Mouse (Mus musculus): ENCODE measurements around the gene Kri1.
A peak's percentile ranks its signal among the peaks of the same experiment; 100 is the strongest.
"Not testable (repeated sequence)": the region's sequence is repeated elsewhere in the genome, so short reads cannot be mapped to it uniquely, and the experiment has no call there.

Kri1 gene

GRCm38 (mm10) chr9:21314367-21315140 is 26.8 kb upstream of the Kri1 start:
- no peak for DNase-seq

DNA sequence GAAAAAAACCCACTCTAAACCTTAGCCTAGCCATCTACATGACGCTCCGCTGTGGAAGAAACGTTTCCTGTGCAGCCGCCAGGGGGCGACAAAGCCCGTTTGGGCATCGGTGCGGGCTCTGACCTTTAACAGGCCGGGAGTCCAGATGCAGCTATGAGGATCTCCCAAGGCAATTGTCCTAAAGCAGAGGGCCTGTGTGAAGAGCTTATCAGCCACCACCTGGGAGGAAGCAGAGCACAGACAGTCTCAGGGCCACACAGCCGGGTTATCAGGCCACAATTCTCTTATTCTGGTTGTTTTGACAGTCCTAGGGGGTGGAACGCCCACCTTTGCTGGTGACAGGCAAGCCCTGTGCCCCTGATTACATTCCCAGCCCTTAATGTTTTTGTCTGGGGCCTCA is 25.6 kb upstream of the Kri1 start:
- DNase-seq = peak; percentile 93 to 94

- peak; percentile 66 to 76 for DNase-seq
Observed at GRCm38 (mm10) chr9:21312134-21312533, 24.4 kb upstream of the Kri1 start, which contains the start of gene Ap1m2. Gene Ap1m2, minus strand, starts transcription at chr9:21312337.

DNA sequence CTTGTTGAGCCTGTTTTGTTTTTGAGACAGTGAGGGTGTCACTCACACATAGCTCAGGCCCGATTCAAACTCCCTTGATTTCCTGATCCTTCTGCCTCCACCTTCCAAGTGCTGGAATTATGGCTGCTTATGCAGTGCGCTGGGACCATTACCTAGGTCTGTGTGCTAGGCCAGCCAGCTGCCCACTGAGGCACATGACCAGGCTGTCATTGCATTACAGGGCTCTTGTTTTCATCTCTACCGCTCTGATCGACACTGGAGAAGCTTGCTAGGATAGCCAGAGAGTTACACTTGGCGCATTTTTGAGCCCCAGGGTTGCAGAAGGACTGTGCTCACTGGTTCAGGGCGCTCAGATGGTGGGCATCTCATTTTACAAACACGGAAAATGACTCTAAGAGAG is 23.9 kb upstream of the Kri1 start:
- DNase-seq = no peak

DNA sequence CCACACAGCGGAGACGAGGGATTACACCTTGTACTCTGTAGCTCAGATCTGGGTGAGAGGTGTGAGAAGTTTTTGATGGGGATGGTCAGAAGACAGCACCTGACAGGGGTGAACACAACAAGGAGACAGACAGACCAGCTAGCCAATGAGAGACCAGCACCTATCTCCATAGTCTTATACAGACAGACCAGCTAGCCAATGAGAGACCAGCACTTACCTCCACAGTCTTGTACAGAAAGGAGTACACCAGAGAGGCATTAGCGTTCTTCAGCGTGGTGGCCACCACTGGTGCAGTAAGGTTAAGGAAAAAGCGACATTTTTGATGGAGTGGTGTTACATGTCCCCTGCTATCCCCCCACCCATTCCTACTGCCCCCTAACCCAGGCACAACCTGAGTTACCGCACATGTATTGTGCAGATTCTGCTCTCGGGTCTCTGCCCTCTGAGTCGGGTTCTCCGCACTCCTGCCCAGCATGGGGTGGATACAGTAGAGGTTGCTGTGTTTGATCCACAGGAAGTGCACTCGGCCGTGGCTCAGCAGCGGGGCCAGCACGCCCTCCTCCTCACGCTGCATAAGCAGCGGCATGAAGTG is 21.5 kb upstream of the Kri1 start:
- peak in 1 of 2 experiments; percentile 60 for DNase-seq

DNA sequence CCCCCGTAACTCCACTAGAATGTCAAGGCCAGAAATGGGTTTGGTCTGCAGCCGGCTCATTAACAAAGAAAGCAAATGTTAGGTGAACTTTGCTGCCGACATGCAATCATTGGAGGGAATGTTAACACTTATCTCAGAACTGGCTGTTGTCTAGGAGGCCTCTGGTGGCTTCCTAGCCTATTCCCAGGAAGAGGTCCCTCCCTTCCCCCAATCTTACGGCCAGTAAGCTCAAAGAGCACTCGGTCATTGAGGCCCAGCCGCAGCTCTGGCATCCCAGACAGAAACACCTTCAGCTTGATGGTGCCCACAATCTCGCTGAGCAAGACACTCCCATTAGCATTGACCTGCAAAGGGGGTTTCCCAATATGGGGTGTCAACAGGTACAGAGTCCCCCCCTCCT is 17.3 kb upstream of the Kri1 start:
- no peak for DNase-seq

- no peak for DNase-seq
Observed at GRCm38 (mm10) chr9:21299014-21299413, 11.2 kb upstream of the Kri1 start.

GRCm38 (mm10) chr9:21292271-21292670 is 4.5 kb upstream of the Kri1 start:
- no peak for DNase-seq

GRCm38 (mm10) chr9:21291868-21292267 is 4.1 kb upstream of the Kri1 start:
- not testable (repeated sequence) for DNase-seq

- peak; percentile 100 for DNase-seq
Observed at GRCm38 (mm10) chr9:21291022-21291787, 3.4 kb upstream of the Kri1 start, which contains the start of gene Cdkn2d. Gene Cdkn2d, minus strand, starts transcription at chr9:21291407.

GRCm38 (mm10) chr9:21290589-21290988 is 2.8 kb upstream of the Kri1 start:
- DNase-seq = no peak

- no peak for DNase-seq
Observed at GRCm38 (mm10) chr9:21289337-21289671, 1.5 kb upstream of the Kri1 start.

GRCm38 (mm10) chr9:21288404-21289336 is 901 bp upstream of the Kri1 start:
- peak in 1 of 2 experiments; percentile 42 for DNase-seq

GRCm38 (mm10) chr9:21286753-21287152 is 1.0 kb downstream of the Kri1 start:
- no peak for DNase-seq

DNA sequence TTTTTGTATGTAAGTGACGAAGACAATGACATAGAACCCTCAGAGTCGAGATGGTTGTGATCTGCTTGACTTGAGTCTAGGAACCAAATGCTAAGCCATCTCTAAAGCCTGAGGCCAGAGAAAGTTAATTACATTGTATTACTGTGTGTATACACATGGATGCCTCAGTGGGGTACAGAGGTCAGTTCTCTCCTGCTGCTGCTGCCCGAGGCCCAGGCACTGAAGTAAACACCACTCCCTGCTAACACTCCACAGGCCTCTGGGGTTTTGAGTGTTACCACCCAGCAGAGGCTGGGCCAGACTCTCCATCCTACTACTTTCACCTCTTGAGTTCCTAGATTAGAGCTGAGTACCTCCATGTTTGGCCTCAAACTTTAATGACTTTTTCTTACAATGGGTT is 3.8 kb downstream of the Kri1 start:
- peak in 1 of 2 experiments; percentile 24 for DNase-seq

DNA sequence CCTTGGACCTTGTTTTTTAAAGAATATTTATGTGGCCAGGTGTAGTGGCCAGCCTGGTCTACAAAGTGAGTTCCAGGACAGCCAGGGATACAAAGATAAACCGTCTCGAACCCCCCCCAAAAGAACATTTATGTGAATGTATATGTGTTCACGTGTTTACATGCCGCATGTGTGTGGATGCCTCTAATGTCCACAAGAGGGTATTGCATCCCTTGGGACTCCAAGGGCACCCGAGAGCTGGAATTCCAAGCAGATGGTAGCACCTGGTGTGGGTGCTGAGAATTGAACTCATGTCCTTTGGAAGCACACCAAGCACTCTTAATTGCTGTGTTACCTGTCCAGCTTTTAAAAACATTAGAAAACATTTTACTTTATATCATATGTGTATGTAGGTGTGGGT is 4.2 kb downstream of the Kri1 start:
- no peak for DNase-seq

- DNase-seq = no peak
Observed at GRCm38 (mm10) chr9:21277776-21278175, 10.0 kb downstream of the Kri1 start.

- DNase-seq = no peak
Observed at GRCm38 (mm10) chr9:21276307-21276706, 11.5 kb downstream of the Kri1 start.

DNA sequence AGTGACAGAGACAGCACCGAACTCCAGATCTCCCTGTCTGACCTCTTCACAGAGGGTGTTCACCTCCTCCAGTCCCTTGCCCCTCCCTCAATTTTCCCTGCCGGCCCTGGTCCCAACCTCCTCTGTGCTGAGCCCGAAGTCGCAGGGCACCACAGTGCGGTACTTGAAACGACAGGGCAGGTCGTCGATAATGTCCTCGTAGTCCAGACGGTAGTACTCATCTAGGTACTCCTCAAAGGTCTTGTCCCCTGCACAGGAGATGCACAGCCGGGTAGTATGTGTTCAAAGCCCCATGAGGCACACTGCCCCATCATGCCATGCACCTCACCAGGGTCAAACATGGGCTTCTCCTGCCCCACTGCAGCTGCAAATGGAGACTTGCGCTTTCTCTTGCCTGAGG is 12.0 kb downstream of the Kri1 start:
- DNase-seq = no peak

- DNase-seq = no peak
Observed at GRCm38 (mm10) chr9:21275013-21275710, 12.6 kb downstream of the Kri1 start.

DNA sequence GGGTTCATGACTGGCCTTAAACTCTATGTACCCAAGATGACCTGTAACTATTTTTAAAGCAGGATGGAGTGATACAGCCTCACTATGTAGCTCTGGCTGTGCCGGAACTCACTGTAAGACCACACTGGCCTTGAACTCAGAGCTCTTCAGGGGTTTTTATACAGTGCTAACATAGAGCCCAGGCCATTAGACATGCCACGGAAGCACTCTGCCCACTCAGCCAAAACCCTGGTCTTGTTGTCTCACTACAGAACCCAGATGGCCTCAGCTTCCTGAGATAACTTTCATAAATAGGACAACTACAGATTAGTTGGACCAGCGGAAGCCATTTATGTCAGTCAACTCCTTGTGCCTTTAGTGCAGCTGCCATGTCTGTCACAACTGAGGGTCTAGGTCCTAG is 13.4 kb downstream of the Kri1 start:
- no peak for DNase-seq
